Mouse (Mus musculus) MEL-GATA-1-ER (cell line): ENCODE results near the gene Gramd1a.

Experiments
- DNase-seq: peaks from one replicate; pipeline ENCODE4 v3.0.0-alpha.2; 2012; ENCODE audit warnings: low read depth; ENCODE audit errors: extremely low read depth

Gramd1a gene

GRCm38 (mm10) chr7:31123697-31124096 lies 32.0 kb downstream of the Gramd1a start:
- DNase-seq = no peak

DNA sequence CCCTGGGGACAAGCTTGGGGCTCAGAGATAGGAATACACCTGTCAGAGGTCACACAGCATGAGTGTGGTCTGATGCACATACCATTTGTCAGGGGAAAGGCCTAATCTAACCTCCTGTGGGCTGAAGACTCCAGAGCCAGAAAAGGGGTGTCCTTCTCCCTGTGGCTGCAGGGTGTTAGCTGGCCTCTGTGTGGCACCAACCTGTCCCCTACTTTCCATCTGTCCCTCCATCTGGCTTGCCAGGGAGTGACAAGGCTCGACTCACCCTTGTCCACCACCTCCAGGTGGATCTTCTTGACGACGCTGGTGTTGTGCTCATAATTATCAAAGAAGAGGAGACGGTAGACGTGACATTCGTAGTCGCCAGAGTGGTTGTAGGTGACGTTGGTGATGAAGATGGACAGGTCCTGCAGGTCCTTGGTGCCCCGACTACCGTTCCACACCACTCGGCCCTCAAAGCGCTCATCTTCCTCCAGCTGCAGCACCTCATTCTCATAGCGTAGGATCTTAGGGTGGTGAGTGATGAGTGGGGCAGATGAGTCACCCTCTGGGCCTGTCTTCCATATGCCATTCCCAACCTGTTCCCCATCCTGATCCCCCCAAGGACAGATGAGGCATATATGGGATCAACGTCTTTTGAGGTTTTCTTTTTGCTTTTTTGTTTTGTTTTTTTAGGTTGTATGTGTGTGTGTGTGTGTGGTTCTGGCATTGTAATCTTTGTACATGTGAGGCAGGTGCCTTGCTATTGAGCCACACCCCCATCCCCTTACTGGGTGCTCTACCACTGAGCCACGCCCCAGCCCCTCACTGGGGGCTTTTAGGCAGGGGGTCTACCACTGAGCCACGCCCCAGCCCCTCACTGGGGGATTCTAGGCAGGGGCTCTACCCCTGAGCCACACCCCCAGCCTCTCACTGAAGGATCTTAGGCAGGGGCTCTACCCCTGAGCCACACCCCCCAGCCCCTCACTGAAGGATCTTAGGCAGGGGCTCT lies 32.8 kb downstream of the Gramd1a start:
- DNase-seq = no peak

DNA sequence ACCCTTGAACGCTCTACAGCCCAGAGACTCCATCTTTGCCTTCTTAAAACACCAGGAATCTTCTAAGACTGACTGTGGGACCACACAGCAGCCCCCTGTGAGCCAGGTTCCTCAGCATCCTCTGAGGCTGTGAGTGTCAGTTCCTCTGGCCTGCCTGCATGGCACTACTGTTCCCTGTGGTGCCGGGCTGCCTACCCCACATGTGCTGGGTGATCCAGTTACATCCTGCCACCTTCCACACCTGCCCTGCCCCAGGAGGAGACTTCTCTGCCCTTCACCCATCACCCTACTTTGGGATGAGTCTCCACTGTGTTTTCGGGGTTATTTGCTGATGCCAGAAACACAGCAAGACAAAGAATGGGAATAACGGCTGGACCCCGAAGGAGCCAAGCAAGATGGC lies 36.1 kb downstream of the Gramd1a start:
- DNase-seq = no peak

- DNase-seq = no peak
Measured at GRCm38 (mm10) chr7:31118486-31118885, 37.2 kb downstream of the Gramd1a start.

DNA sequence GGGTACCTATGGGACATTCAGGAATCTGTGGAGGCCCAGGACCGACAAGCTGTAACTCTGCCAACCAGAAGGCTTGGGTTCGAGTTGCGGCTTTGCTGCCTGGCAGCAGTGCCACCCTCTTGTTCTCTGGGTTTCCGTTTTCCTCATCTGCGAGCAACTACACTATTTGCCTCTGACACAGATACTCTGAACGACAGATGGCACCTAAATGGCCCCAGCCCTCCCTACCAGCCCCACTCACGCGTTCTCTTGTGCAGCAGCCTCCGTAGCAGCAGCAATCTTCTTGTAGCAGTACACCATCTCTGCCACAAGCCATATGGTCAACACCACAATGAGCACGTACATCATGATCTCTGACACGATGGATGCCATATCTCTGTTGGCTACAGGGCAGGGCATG lies 38.2 kb downstream of the Gramd1a start:
- DNase-seq = no peak

DNA sequence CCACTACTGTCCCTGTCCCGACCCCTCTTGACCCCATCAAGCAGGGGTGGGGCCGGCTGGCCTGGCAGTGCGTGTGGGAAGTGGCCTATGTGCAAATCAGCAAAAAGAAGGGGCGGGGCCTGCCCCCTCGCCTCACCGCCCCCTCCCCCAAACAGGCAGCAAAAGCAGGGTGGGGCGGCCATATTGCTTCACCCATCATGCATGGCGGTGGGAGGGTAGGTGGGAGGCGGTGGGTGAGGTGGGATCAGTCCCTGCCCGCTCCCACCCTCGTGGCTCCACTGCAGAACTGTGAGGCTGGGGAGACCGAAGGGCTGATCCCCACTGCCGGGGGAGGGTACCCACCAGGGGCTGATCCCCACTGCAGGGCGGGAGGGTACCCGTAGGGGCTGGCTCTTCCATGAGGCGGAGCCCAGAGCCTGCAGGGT lies 39.0 kb downstream of the Gramd1a start:
- DNase-seq = no peak

DNA sequence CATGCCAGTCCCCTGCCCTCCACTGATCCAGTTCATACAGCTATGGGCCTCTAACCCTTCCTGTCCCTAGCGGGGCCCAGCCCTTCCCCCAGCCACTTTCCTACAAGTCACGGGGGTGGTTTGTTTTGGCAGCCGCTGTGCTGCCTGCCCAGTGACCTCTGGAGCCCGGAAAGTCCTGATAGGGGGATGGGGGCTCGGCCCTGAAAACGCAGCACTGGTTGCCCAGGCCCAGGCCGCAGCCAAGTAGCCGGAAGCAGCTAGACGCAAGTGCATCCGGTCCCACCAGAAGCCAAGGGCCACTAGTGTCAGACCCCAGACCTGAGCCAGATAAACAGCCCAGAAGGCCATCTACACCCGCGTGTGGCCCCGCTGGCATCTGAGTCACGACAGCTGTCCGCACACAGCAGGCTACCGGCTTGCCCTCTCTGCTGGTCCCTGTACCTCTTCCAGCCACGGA lies 40.1 kb downstream of the Gramd1a start:
- no peak for DNase-seq

DNA sequence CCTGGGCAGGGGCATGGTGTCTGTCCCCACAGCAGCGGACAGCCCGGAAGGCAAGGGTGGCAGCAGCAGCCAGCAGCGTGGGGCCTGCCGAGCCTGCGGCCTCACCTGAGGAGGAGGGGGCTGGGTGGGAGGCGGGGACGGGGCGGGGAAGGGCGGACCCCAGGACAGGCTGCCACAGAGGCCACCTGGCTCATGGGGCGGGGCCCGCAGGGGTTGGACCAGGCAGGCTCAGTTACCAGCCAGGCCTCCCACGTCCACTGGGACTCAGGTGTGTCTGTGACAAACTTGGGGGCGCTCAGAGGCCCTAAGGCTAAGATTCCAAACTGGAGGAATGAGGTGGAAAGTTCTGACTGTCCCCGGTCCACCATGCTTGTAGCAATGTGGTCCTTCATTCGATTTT lies 40.5 kb downstream of the Gramd1a start, which contains the start of gene Hpn:
Hpn (minus strand) TSS at position 109 of the 400 bp plus-strand sequence.
- DNase-seq = no peak

DNA sequence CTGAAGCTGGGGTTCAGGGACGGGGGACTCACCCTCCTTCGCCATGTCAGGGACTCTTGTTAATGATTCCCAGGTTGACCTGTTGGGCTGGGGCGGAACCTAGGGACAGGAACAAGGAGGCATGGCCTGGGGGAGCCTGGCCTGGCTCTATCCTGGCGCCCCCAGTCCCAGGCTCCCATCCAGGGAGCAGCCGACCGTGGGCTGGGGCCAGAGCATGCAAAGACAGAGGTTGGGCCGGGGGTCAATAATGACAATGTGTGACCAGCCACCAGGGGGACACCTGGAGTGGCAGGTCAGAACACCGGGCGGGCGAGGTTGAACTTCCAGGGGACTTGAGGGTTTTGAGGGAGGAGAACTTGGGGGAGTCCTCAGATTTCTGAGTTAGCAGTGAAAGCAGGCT lies 41.0 kb downstream of the Gramd1a start:
- DNase-seq = no peak

GRCm38 (mm10) chr7:31113800-31114199 lies 41.9 kb downstream of the Gramd1a start:
- DNase-seq = no peak

DNA sequence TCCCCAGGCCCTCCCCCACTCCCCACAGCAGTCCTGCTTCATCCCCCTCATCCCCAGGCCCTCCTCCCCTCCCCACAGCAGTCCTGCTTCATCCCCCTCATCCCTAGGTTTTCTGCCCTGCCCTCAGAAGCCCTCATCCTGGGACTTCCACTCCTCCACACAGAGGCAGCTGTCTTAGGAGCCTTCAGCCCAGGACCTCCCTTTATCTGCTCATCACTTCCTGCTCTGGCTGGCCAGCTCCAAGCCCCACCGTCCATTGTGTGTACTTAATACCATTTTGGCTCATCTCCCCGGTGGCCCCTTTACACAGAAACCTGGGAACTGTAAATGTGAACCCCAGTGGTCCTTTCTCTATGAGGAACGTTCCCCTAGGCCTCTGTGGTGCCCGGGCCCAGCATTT lies 43.7 kb downstream of the Gramd1a start:
- DNase-seq = no peak

- DNase-seq = peak; percentile 69
Measured at GRCm38 (mm10) chr7:31110861-31111385, 44.8 kb downstream of the Gramd1a start.

GRCm38 (mm10) chr7:31109796-31110195 lies 45.9 kb downstream of the Gramd1a start:
- DNase-seq = no peak

DNA sequence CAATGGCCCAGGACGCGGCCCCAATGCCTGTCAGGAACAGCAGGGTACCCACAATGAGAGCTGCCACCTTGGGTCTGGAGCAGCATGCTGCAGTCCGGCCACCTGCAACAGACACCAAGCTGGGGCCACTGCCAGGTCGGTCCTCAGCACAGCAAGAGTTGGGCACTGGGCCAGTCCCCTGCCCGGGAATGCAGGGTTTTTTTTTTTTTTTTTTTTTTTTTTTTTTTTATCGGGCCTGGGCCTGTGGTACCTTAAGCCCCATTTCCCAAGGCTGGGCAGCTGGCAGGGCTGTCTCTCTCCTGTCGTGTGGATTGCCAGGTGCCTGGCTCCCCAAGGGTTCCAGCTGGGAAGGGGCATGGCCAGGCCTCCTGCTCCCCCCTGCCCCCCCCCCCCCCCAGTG lies 46.6 kb downstream of the Gramd1a start:
- no peak for DNase-seq

DNA sequence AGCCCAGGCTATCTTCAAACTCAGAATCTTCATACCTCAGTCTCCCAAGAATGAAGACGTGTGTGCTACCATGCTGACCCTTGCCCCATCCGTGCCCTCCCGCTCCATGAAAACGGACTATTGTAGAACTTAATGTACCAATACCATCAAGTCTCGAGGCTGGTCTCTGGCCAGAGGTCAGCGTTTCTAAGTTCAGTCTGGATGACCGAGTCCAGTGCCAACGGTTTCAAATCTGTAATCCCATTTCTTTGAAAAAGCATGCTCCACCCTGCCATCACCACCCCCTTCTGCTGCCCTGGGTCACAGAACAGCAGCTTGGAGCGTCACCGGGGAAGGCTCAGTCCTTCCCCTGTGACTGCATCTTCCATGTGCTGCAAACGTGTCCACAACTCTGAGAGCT lies 47.9 kb downstream of the Gramd1a start:
- DNase-seq = no peak

DNA sequence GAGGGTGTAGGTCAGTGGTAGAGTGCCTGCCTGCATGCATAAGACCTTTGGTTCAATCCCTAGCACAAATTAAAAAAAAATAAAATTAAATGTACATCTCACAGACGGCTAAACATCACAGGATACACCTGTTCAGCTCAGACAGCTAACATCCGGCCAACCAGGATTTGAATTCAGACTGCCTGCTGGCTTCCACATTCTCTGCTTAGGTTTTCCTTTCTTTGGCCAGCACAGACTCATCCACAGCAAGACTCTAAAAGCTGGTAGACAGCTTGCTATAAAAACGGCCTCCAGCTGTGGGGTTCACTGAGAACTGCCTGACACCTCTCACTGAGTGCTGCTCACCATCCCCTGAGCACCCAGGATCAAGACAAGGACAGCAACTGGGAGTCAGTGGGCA lies 49.5 kb downstream of the Gramd1a start:
- DNase-seq = no peak

DNA sequence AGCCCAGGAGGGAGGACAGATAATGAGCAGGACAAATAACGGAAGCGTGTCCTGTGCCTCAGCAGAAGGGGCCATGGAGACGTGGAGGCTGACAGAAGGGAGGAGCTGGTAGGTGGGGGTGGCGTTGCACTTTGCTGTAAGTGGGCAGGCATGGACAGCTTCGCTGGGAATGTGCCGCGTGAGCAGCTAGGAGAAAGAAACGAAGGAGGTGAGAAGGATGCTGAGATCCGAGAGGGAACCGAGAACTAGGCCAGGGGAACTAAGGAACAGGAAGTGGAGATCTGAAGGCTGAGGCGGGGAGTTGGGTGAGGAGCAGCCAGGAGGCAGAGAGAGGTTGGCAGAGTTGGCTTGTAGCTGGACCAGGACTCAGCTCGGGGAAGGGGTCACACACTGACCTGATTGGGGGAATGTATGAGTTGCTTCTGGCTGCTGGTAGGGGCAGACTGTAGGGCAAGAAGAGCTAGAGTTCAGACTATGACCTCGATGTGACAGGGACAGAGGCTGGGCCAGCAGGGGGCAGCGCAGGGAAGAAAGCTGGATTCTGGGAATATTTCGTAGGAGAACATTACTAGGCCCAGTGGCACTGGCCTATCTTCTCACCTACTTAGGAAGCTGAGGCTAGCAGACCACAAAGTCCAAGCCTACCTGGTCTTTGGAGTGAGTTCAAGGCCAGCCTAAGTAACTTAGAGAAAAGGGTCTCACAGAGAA lies 50.5 kb downstream of the Gramd1a start:
- DNase-seq = no peak

- DNase-seq = no peak
Measured at GRCm38 (mm10) chr7:31100786-31101185, 54.9 kb downstream of the Gramd1a start.

GRCm38 (mm10) chr7:31099612-31099982 lies 56.1 kb downstream of the Gramd1a start:
- no peak for DNase-seq

DNA sequence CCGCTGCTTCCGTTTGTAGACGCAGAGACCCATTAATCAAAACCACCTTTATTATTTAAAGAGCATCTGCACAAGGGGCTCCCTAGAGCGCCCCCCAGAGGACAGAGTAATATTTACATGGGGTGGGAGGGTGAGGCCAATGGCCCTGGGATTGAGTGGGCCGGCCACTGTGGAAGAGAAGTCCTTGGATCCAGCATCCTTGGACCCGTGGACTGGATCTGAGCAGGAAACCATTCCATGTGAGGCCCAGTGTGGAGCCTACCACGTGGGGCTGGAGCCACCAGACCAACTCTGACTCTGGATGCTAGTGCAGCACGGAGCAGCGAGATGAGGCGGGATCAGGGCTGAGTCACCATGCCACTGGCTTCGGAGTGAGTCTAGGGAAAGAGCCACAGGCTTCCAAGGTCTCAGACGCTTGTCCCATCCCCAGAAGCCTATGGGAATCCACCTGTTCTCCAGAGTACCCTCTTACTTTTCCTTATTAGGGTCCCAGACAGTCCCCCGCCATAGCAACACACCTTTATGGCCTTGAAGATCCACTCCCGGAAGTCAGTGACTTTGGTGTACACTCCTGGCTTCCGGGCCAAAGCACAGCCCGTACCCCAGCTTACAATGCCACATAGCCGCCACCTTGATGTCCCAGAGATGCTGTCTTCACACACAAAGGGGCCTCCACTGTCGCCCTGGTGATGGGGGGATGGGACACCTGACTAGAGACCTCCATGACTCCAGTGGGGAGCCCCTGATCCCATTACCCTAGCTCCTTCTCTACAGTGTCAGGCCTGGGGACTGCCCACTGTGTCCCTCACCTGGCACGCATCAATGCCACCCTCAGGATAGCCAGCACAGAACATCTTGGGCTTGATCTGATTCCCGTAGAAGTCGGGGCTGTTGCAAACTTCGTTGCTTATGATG lies 56.7 kb downstream of the Gramd1a start:
- no peak for DNase-seq
